Mouse (Mus musculus) activated CD4-positive, CD25-positive, alpha-beta regulatory T cell (primary cell): ENCODE data around the gene Ccdc177. TPM values are rescaled to one million over a fixed set of nuclear protein-coding genes. Genes with fewer than 3 reads are reported as not detected.

Experiments
- polyA plus RNA-seq, 2 experiments: library from polyadenylated mRNA; unstranded; fragments of 100-300 nt; shearing (Covaris generic); gene quantifications; one replicate each; pipeline ENCODE4 v1.2.1; 2017

Gene Ccdc177
- polyA plus RNA-seq = under 1 TPM in 1 of 2 experiments, not detected in 1; 0.04 TPM

DNA sequence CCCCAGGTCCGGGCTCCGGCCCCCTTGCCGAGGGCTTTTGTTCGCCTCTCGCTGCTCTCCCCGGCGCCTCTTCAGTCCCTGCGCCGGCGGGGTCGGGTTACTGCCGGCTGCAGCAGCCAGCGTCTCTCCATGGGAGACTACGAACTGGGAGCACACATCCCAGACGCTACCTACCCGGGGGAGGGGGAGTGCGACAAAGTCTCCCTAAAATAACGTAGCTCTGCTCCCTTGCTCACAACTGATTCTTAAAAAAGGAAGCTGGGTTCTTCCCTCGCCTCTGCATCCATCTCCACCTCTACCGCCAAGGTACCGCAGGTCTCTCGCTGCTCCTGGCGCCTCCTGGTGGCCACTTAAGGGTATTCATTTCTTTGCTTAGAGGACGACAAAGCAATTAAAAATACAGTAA, at the start of gene Ccdc177:
TSS of gene Ccdc177 (minus strand) at position 292 of the 406 bp plus-strand sequence.

DNA sequence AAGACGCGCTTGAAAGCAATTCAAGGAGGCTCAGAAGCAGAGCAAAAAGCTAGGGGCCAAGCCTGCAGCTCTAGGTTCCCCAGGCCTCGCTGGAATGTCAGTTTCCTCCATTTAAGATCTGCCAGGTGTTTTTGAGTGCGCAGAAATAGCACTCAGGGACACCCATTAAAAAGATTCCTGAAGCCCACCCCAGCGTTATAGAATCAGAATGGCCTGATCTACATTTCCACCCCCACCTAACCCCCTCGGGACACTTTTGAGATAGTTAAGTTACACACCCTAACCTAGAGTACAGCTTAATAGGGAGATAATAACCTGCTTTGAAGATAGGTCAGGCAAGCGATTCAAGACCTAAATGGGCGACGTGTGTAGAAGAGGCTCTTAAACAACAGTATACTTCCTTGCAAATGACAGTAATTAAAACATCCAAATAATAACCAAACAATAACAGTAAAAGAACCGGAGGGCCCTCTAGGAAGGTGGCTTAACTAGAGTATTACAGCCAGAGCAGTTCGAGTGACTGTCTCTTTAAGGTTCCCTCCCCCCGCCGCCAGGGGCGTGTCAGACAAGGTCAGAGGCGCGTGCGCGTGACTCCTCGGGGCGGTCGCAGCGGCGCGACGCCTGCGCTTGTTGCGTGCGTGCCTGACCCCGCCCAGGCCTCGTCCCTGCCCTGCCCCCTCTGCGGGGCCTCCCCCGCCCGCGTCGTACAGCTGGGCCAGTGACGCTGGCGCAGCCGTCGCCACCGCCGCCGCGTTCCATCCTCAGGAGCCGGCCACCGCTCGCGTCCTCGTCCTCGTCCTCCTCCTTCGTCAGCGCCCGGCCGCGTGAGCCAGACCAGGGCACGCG, 29.6 kb upstream of the Ccdc177 start, which contains the start of gene Susd6:
TSS of gene Susd6 (plus strand) at position 662 of the 846 bp plus-strand sequence.

Other genes with a start within 250 kb of the Ccdc177 start
- under 1 TPM; 0.26 to 0.27 TPM for gene Galnt16, start 242.4 kb downstream of the Ccdc177 start, polyA plus RNA-seq
- gene Slc39a9, start 116.8 kb downstream of the Ccdc177 start, polyA plus RNA-seq = 10 to 100 TPM; 18.2 to 32.9 TPM
- gene Erh, start 116.3 kb downstream of the Ccdc177 start, polyA plus RNA-seq = 10 to 100 TPM; 61.3 to 82.7 TPM
- gene Plekhd1, start 68.1 kb downstream of the Ccdc177 start, polyA plus RNA-seq = under 1 TPM; 0.60 to 0.97 TPM
- gene Susd6, start 29.8 kb upstream of the Ccdc177 start, polyA plus RNA-seq = 10 to 100 TPM; 54.9 to 67.1 TPM
- 100 to 1,000 TPM; 643 to 896 TPM for gene Srsf5, start 184.8 kb upstream of the Ccdc177 start, polyA plus RNA-seq
- 1 to 10 TPM in 1 of 2 experiments, under 1 TPM in 1; 0.54 to 1.1 TPM for gene Slc10a1, start 208.0 kb upstream of the Ccdc177 start, polyA plus RNA-seq